Mouse (Mus musculus) gastrocnemius, adult 18-20 months (tissue): ENCODE data around the gene Dcpp3. TPM values are rescaled to one million over a fixed set of nuclear protein-coding genes. Genes with fewer than 3 reads are reported as not detected.

ENCODE experiments used
- total RNA-seq, 2 experiments: library from RNA; stranded (reverse); gene quantifications; 2 replicates each; pipeline ENCODE4 v1.2.3; 2021

Dcpp3 gene
- total RNA-seq, 2 experiments from 2014 or later: not detected

Other genes starting within 250 kb of the Dcpp3 start
- gene Hcfc1r1, start 243.9 kb upstream of the Dcpp3 start, total RNA-seq: 100 to 1,000 TPM; 135 to 138 TPM
- gene Thoc6, start 243.6 kb upstream of the Dcpp3 start, total RNA-seq: 1 to 10 TPM; 6.9 to 9.9 TPM
- 10 to 100 TPM; 19.6 to 99.5 TPM for gene Tnfrsf12a, start 240.0 kb upstream of the Dcpp3 start, total RNA-seq
- gene Cldn6, start 238.2 kb upstream of the Dcpp3 start, total RNA-seq: not detected
- gene Cldn9, start 233.4 kb upstream of the Dcpp3 start, total RNA-seq: under 1 TPM in 1 of 2 experiments, not detected in 1; 0.21 TPM
- not detected for gene 1520401A03Rik, start 194.7 kb upstream of the Dcpp3 start, total RNA-seq
- gene Pkmyt1, start 191.1 kb upstream of the Dcpp3 start, total RNA-seq: under 1 TPM; 0.32 to 0.57 TPM
- gene Paqr4, start 176.6 kb upstream of the Dcpp3 start, total RNA-seq: 1 to 10 TPM; 2.3 to 2.8 TPM
- not detected for gene Kremen2, start 171.6 kb upstream of the Dcpp3 start, total RNA-seq
- 10 to 100 TPM; 50.0 to 59.2 TPM for gene Flywch1, start 145.9 kb upstream of the Dcpp3 start, total RNA-seq
- not detected for gene Flywch2, start 131.4 kb upstream of the Dcpp3 start, total RNA-seq
- gene Srrm2, start 126.9 kb upstream of the Dcpp3 start, total RNA-seq: 100 to 1,000 TPM; 145 to 160 TPM
- gene Elob, start 88.3 kb upstream of the Dcpp3 start, total RNA-seq: 100 to 1,000 TPM; 394 to 418 TPM
- not detected for gene Prss33, start 81.4 kb upstream of the Dcpp3 start, total RNA-seq
- not detected for gene Prss32, start 73.6 kb upstream of the Dcpp3 start, total RNA-seq
- not detected for gene Prss41, start 73.3 kb upstream of the Dcpp3 start, total RNA-seq
- not detected for gene Prss21, start 49.4 kb upstream of the Dcpp3 start, total RNA-seq
- gene Dcpp1, start 36.6 kb upstream of the Dcpp3 start, total RNA-seq: not detected
- not detected for gene Dcpp2, start 36.6 kb upstream of the Dcpp3 start, total RNA-seq
- gene Sbp, start 24.2 kb downstream of the Dcpp3 start, total RNA-seq: not detected
- gene Sbpl, start 37.8 kb downstream of the Dcpp3 start, total RNA-seq: not detected
- not detected for gene Prss30, start 63.1 kb downstream of the Dcpp3 start, total RNA-seq
- gene Prss22, start 80.6 kb downstream of the Dcpp3 start, total RNA-seq: not detected
- gene Prss27, start 120.7 kb downstream of the Dcpp3 start, total RNA-seq: not detected
- gene Kctd5, start 156.0 kb downstream of the Dcpp3 start, total RNA-seq: 1 to 10 TPM; 6.1 to 7.8 TPM
- gene Pdpk1, start 233.5 kb downstream of the Dcpp3 start, total RNA-seq: 10 to 100 TPM; 31.2 to 40.1 TPM
- 1 to 10 TPM; 9.1 to 9.2 TPM for gene Amdhd2, start 246.3 kb downstream of the Dcpp3 start, total RNA-seq